Comparison of ENCODE assay signal across 9 mouse cellular contexts in the genomic region with DNA sequence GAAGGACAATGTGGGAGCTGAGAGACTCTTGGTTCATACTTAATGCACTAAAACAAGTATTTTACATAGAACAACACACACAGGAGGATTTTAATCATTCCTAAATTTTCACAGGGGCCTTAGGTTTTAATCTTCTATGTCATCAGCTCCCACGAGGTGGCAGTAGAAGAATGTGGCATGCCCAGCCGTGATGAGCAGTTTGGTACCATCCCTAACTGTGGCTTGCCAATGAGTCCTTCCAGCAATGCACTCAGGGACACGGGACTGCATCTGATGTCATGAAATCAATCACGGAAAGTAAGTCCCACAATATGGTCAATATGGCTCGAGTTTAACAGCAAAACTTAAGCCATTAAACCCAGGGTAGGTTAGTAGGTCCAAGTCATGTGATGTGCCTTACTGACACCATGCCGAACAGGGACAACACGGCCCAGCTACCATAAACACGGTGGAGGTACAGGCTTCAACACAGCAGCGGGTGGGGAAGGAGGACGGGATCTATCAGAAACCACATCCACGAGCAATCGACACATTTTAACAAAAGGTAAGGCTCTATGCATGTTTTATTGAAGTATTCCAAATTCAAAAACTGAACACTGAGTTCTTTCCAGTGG.
DNase-seq lines count a peak whose midpoint lies in the region; ATAC-seq and TF ChIP-seq lines count a peak whose summit lies in the region.
"Had no signal": no experiment of that assay in that cellular context is flagged by ENCODE, and none has a peak within 500 bp of the region (broad histone marks: within the 10 kb centered on the region; RNA-seq: fewer than 3 reads in every experiment).

No protein-coding gene starts in this region.

- peak; percentile 51 for DNase-seq in urinary bladder, postnatal 14 days (ENCODE audit: low spot score)
- no peak for DNase-seq in urinary bladder, postnatal 10 days (ENCODE audit: low spot score)
- peak; percentile 82 for DNase-seq in brain, embryonic 14.5 days (ENCODE audit: low read depth)
- peak; percentile 87 for DNase-seq in hindbrain, postnatal 0 days (ENCODE audit: low spot score)
- DNase-seq in left cerebral cortex, postnatal 25 days (ENCODE audit: low spot score in 2 of 2) = peak; percentile 75 to 81
- peak; percentile 72 for DNase-seq in naive thymus-derived CD4-positive, alpha-beta T cell, adult 2 months (ENCODE audit: low read depth)
- peak; percentile 47 for DNase-seq in thymus, postnatal 25 days

- intact Hi-C loops in left cerebral cortex, postnatal 25 days (cut with DNase I) = loop anchor here (1.0 to 10.0 kb wide), 4 partner anchors 90 to 278 kb away; a partner anchor contains a TSS

- TF ChIP-seq CTCF in brain, embryonic 14.5 days (IDR thresholded peaks at IDR 0.05; ENCODE audit: borderline replicate concordance, extremely low read depth, insufficient read depth, insufficient read length) = peak; percentile 69; the same call in 1 of the 2 replicates
- TF ChIP-seq CTCF in hindbrain, postnatal 0 days (IDR thresholded peaks at IDR 0.05; ENCODE audit: low read depth) = peak; percentile 89

- no peak overlapping the region for H3K9ac ChIP-seq in forebrain, embryonic 13.5 days
- H3K9ac ChIP-seq in hindbrain, postnatal 0 days (replicated peaks; ENCODE audit: low read length) = no peak overlapping the region
- H3K9ac ChIP-seq: embryonic facial prominence, embryonic 13.5 days had no signal

- TF ChIP-seq POLR2A in brain, embryonic 14.5 days (IDR thresholded peaks at IDR 0.05; ENCODE audit: borderline replicate concordance, extremely low read depth, insufficient read depth, insufficient read length, poor library complexity, severe bottlenecking) = no peak

- peak; percentile 89 for ATAC-seq in forebrain, embryonic 13.5 days
- ATAC-seq in hindbrain, postnatal 0 days = peak; percentile 88

- H3K4me2 ChIP-seq in forebrain, embryonic 13.5 days = no peak overlapping the region
- H3K4me2 ChIP-seq in hindbrain, postnatal 0 days (ENCODE audit: low read depth, low read length) = no peak overlapping the region
- H3K4me2 ChIP-seq: embryonic facial prominence, embryonic 13.5 days had no signal

- no peaks in the 10 kb centered on the region for H3K27me3 ChIP-seq in forebrain, embryonic 13.5 days
- H3K27me3 ChIP-seq in hindbrain, postnatal 0 days (ENCODE audit: insufficient read depth, low read length) = no peaks in the 10 kb centered on the region

- H3K4me3 ChIP-seq in forebrain, embryonic 13.5 days = no peak overlapping the region
- H3K4me3 ChIP-seq in hindbrain, postnatal 0 days (ENCODE audit: low read length) = no peak overlapping the region
- H3K4me3 ChIP-seq: embryonic facial prominence, embryonic 13.5 days had no signal

- H3K27ac ChIP-seq in forebrain, embryonic 13.5 days = no peak overlapping the region
- H3K27ac ChIP-seq in hindbrain, postnatal 0 days = no peak overlapping the region
- H3K27ac ChIP-seq: embryonic facial prominence, embryonic 13.5 days had no signal

- WGBS in forebrain, embryonic 13.5 days = 72% methylated on average over 12 of the region's 12 CpGs
- 62% methylated on average over 12 of the region's 12 CpGs for WGBS in hindbrain, postnatal 0 days

- no peaks in the 10 kb centered on the region for H3K9me3 ChIP-seq in forebrain, embryonic 13.5 days (replicated peaks)
- H3K9me3 ChIP-seq in hindbrain, postnatal 0 days (ENCODE audit: low read length) = no peaks in the 10 kb centered on the region
- H3K9me3 ChIP-seq: embryonic facial prominence, embryonic 13.5 days had no signal

- no peaks in the 10 kb centered on the region for H3K36me3 ChIP-seq in forebrain, embryonic 13.5 days (ENCODE audit: poor library complexity, severe bottlenecking)
- no peaks in the 10 kb centered on the region for H3K36me3 ChIP-seq in hindbrain, postnatal 0 days (ENCODE audit: insufficient read depth, low read length)
- H3K36me3 ChIP-seq: embryonic facial prominence, embryonic 13.5 days had no signal

- H3K4me1 ChIP-seq in forebrain, embryonic 13.5 days = no peaks in the 10 kb centered on the region
- H3K4me1 ChIP-seq in hindbrain, postnatal 0 days (ENCODE audit: insufficient read depth, low read length) = no peaks in the 10 kb centered on the region
- H3K4me1 ChIP-seq: embryonic facial prominence, embryonic 13.5 days had no signal
